Mouse (Mus musculus): Measurements from ENCODE around the gene Smpd1.

GRCm38 (mm10) chr7:105515178-105515577, 39.0 kb upstream of the Smpd1 start:
- TF ChIP-seq POLR2A (IDR thresholded peaks at IDR 0.05; ENCODE audit: control insufficient read depth in 1 of 2, insufficient read depth in 1 of 2, low read depth in 1 of 2, low read length in 2 of 2, poor library complexity in 1 of 2) (no peak), MYB (IDR thresholded peaks at IDR 0.05; ENCODE audit: low read depth, low read length) (no peak), CTCF (IDR thresholded peaks at IDR 0.05 in 2 of 3, conservative IDR thresholded peaks at IDR 0.05 in 1 of 3; ENCODE audit: control insufficient read depth in 1 of 3, insufficient read depth in 1 of 3, low read depth in 2 of 3, low read length in 3 of 3, poor library complexity in 1 of 3, severe bottlenecking in 1 of 3) (peak; percentile 78 to 92 (median 88)), CHD1 (IDR thresholded peaks at IDR 0.05; ENCODE audit: low read depth, low read length) (no peak), POLR2AphosphoS5 (IDR thresholded peaks at IDR 0.05; ENCODE audit: borderline replicate concordance, low read depth, low read length) (no peak), NELFE (IDR thresholded peaks at IDR 0.05; ENCODE audit: low read depth, low read length) (no peak), GATA1 (IDR thresholded peaks at IDR 0.05; ENCODE audit: low read depth, low read length) (no peak), SIN3A (IDR thresholded peaks at IDR 0.05; ENCODE audit: low read length) (no peak), MEF2A (IDR thresholded peaks at IDR 0.05; ENCODE audit: extremely low read depth, insufficient replicate concordance, low read depth, low read length, poor library complexity, severe bottlenecking) (no peak), NRF1 (IDR thresholded peaks at IDR 0.05; ENCODE audit: insufficient read depth, low read depth, low read length, poor library complexity, severe bottlenecking) (no peak)

All from MEL (cell line).